Comparison of ENCODE assay signal across 8 mouse cellular contexts in genomic region chr10:75932891-75933290, GRCm38 (mm10). TPM values are rescaled to one million over a fixed set of nuclear protein-coding genes. Genes with fewer than 3 reads are reported as not detected.
DNase-seq lines count a peak whose midpoint lies in the region; ATAC-seq and TF ChIP-seq lines count a peak whose summit lies in the region.

Gene Chchd10 (plus strand): TSS chr10:75933130.

- peak within 1 kb of the TSS; percentile 98 for H3K4me2 ChIP-seq in intestine, embryonic 16.5 days (ENCODE audit: low read depth, low read length)
- H3K4me2 ChIP-seq in midbrain, embryonic 13.5 days (replicated peaks), result peak within 1 kb of the TSS; percentile 91

- H3K4me3 ChIP-seq in liver, adult 2 months (ENCODE audit: insufficient read depth, low read depth, low read length), result peak within 1 kb of the TSS; percentile 61; the same call in 1 of the 2 replicates
- peak within 1 kb of the TSS; percentile 43 for H3K4me3 ChIP-seq in bone marrow, adult 2 months (replicated peaks; ENCODE audit: control insufficient read depth, low read depth, low read length)
- H3K4me3 ChIP-seq in intestine, embryonic 16.5 days (ENCODE audit: low read length), result peak within 1 kb of the TSS; percentile 67
- peak within 1 kb of the TSS; percentile 49 for H3K4me3 ChIP-seq in midbrain, embryonic 13.5 days (replicated peaks)

- no peak for TF ChIP-seq POLR2A in liver, adult 2 months (IDR thresholded peaks at IDR 0.05; ENCODE audit: extremely low read depth, insufficient read depth, low read length)
- no peak for TF ChIP-seq POLR2A in bone marrow, adult 2 months (IDR thresholded peaks at IDR 0.05; ENCODE audit: borderline replicate concordance, control insufficient read depth, low read depth, low read length)

- no peaks in the 10 kb centered on the region for H3K27me3 ChIP-seq in liver, adult 2 months (ENCODE audit: control insufficient read depth, insufficient read depth, low read length)
- peaks cover 3% of the 10 kb centered on the region; the same call in 1 of the 2 replicates for H3K27me3 ChIP-seq in intestine, embryonic 16.5 days (replicated peaks; ENCODE audit: control insufficient read depth, insufficient read depth, low read length)
- peaks cover 57% of the 10 kb centered on the region for H3K27me3 ChIP-seq in midbrain, embryonic 13.5 days

- TF ChIP-seq CTCF in liver, adult 2 months (IDR thresholded peaks at IDR 0.05; ENCODE audit: low read depth, low read length), result no peak
- no peak for TF ChIP-seq CTCF in bone marrow, adult 2 months (IDR thresholded peaks at IDR 0.05; ENCODE audit: control insufficient read depth, insufficient read depth, low read length)

- no peak for ATAC-seq in intestine, embryonic 16.5 days
- ATAC-seq in midbrain, embryonic 13.5 days, result no peak
- no peak for ATAC-seq in monocyte, adult 5-6 weeks (replicated peaks; ENCODE audit: insufficient number of reproducible peaks, low FRiP score, low TSS enrichment, poor library complexity, severe bottlenecking)

- no peaks in the 10 kb centered on the region for H3K36me3 ChIP-seq in liver, adult 2 months (ENCODE audit: control insufficient read depth, insufficient read depth, low read length)
- no peaks in the 10 kb centered on the region for H3K36me3 ChIP-seq in intestine, embryonic 16.5 days (ENCODE audit: control insufficient read depth, insufficient read depth, low read length)
- peaks cover 5% of the 10 kb centered on the region; the same call in 1 of the 2 replicates for H3K36me3 ChIP-seq in midbrain, embryonic 13.5 days

- H3K79me2 ChIP-seq in liver, adult 2 months (ENCODE audit: control insufficient read depth, insufficient read depth, low read length), result peaks cover 7% of the 10 kb centered on the region; the same call in 1 of the 2 replicates

- H3K27ac ChIP-seq in liver, adult 2 months (replicated peaks; ENCODE audit: insufficient read depth, low read depth, low read length), result no peak within 1 kb of the TSS
- peak within 1 kb of the TSS; percentile 40; the same call in 1 of the 2 replicates for H3K27ac ChIP-seq in bone marrow, adult 2 months (ENCODE audit: control insufficient read depth, insufficient read depth, low read depth, low read length, poor library complexity)
- H3K27ac ChIP-seq in intestine, embryonic 16.5 days (ENCODE audit: low read length), result no peak within 1 kb of the TSS; the same call in 1 of the 2 replicates
- peak within 1 kb of the TSS; percentile 17; the same call in 1 of the 2 replicates for H3K27ac ChIP-seq in midbrain, embryonic 13.5 days

- H3K9ac ChIP-seq in liver, adult 2 months (ENCODE audit: low read depth, low read length), result peak within 1 kb of the TSS; percentile 82
- peak within 1 kb of the TSS; percentile 87 for H3K9ac ChIP-seq in intestine, embryonic 16.5 days (ENCODE audit: low read depth, low read length)
- H3K9ac ChIP-seq in midbrain, embryonic 13.5 days (replicated peaks), result peak within 1 kb of the TSS; percentile 85

- peak; percentile 90 for DNase-seq in liver, adult 2 months (ENCODE audit: extremely low read depth, low read depth, low spot score)
- DNase-seq in liver, result no peak
- no peak for DNase-seq in gastrocnemius, postnatal 4 days (ENCODE audit: low spot score in 2 of 2)
- no peak for DNase-seq in spleen, postnatal 4 days (ENCODE audit: low spot score in 2 of 2)

- no peaks in the 10 kb centered on the region for H3K9me3 ChIP-seq in intestine, embryonic 16.5 days (ENCODE audit: control insufficient read depth, low read length)
- no peaks in the 10 kb centered on the region for H3K9me3 ChIP-seq in midbrain, embryonic 13.5 days

- peaks cover 9% of the 10 kb centered on the region for H3K4me1 ChIP-seq in liver, adult 2 months (ENCODE audit: control insufficient read depth, insufficient read depth, low read length)
- no peaks in the 10 kb centered on the region for H3K4me1 ChIP-seq in bone marrow, adult 2 months (ENCODE audit: control insufficient read depth, insufficient read depth, low read length)
- H3K4me1 ChIP-seq in intestine, embryonic 16.5 days (ENCODE audit: control insufficient read depth, insufficient read depth, low read length), result peaks cover 36% of the 10 kb centered on the region
- H3K4me1 ChIP-seq in midbrain, embryonic 13.5 days (replicated peaks), result peaks cover 51% of the 10 kb centered on the region

- 24% methylated on average over 6 of the region's 6 CpGs for WGBS in liver, adult 2 months
- 75% methylated on average over 6 of the region's 6 CpGs for WGBS in bone marrow, adult 2 months
- whole genome bisulfite sequencing in intestine, embryonic 16.5 days, result 39% methylated on average over 6 of the region's 6 CpGs
- WGBS in midbrain, embryonic 13.5 days, result 16% methylated on average over 6 of the region's 6 CpGs

RNA-seq across cellular contexts. Expression of gene Chchd10, which starts in this region (rescaled TPM):
- 657 and 788 TPM in 2 replicates for total RNA-seq in liver, adult 2 months (2014; rRNA removed)
- polyA plus RNA-seq in liver, adult 2 months (2012; rRNA removed), result 1,775 and 1,843 TPM in 2 replicates
- 78.1 and 103 TPM in 2 replicates for polyA plus RNA-seq in bone marrow, adult 2 months (2011; ENCODE audit: insufficient read depth, insufficient read length, low replicate concordance, missing spikeins)
- 100 to 1,000 TPM; 390 to 396 TPM for total RNA-seq in gastrocnemius, postnatal 4 days (2021)
- 252 and 271 TPM in 2 replicates for polyA plus RNA-seq in intestine, embryonic 16.5 days (2015; fragmentation: Nextera tagmentation; extraction: Ambion mirVana)
- 15.1 and 17.1 TPM in 2 replicates for polyA plus RNA-seq in midbrain, embryonic 13.5 days (2015; fragmentation: Nextera tagmentation; extraction: Ambion mirVana)
- total RNA-seq in monocyte, adult 5-6 weeks (2017), result 1.4 to 5.9 TPM (median 5.8 TPM) in 3 replicates

Comparison
In these comparisons a context has a peak if more than half of its experiments do, and no peak if none do; other contexts are left out.
1. RNA of gene Chchd10 (total RNA-seq): 657 to 788 TPM in liver, adult 2 months and 390 to 396 TPM in gastrocnemius, postnatal 4 days; 1.4 to 5.9 TPM in monocyte, adult 5-6 weeks; every median in the first group is over 10 times any median in the second.
2. H3K27ac ChIP-seq: peak in bone marrow, adult 2 months (single experiment) and midbrain, embryonic 13.5 days (single experiment); none in liver, adult 2 months (single experiment) and intestine, embryonic 16.5 days (single experiment).
3. Peak in every context shown above with its lines, with median percentiles within 50 percentile points of each other: H3K4me3 ChIP-seq and H3K9ac ChIP-seq.